Mouse (Mus musculus) brain, embryonic 14.5 days (tissue): ENCODE data around the gene Ninj2.

ENCODE experiments used
- CTCF ChIP-seq: fragments of 200-500 bp; IDR thresholded peaks from 2 replicates; pipeline ENCODE4 v1.5.1; 2012; ENCODE audit warnings: inconsistent platforms, mild to moderate bottlenecking, moderate library complexity, borderline replicate concordance; ENCODE audit not compliant: insufficient read depth, insufficient read length; ENCODE audit errors: extremely low read depth
- POLR2A ChIP-seq: fragments of 200-500 bp; IDR thresholded peaks from 2 replicates; pipeline ENCODE4 v1.6.1; 2012; ENCODE audit warnings: mild to moderate bottlenecking, inconsistent platforms, borderline replicate concordance; ENCODE audit not compliant: poor library complexity, insufficient read depth, insufficient read length, severe bottlenecking; ENCODE audit errors: extremely low read depth

- TF ChIP-seq CTCF: no peak
- TF ChIP-seq POLR2A: no peak
Observed at GRCm38 (mm10) chr6:120146676-120147075, 53.5 kb downstream of the Ninj2 start.
